Mouse (Mus musculus) cerebellum, adult 11 months (tissue): ENCODE measurements around the gene Aldh3b1.

Source experiments
- DNase-seq: peaks from one replicate; pipeline ENCODE4 v3.0.0; 2022

The Aldh3b1 gene

GRCm38 (mm10) chr19:3910206-3910605, 19.4 kb downstream of the Aldh3b1 start:
- DNase-seq: no peak

GRCm38 (mm10) chr19:3907876-3908660, 21.5 kb downstream of the Aldh3b1 start:
- DNase-seq: no peak

DNA sequence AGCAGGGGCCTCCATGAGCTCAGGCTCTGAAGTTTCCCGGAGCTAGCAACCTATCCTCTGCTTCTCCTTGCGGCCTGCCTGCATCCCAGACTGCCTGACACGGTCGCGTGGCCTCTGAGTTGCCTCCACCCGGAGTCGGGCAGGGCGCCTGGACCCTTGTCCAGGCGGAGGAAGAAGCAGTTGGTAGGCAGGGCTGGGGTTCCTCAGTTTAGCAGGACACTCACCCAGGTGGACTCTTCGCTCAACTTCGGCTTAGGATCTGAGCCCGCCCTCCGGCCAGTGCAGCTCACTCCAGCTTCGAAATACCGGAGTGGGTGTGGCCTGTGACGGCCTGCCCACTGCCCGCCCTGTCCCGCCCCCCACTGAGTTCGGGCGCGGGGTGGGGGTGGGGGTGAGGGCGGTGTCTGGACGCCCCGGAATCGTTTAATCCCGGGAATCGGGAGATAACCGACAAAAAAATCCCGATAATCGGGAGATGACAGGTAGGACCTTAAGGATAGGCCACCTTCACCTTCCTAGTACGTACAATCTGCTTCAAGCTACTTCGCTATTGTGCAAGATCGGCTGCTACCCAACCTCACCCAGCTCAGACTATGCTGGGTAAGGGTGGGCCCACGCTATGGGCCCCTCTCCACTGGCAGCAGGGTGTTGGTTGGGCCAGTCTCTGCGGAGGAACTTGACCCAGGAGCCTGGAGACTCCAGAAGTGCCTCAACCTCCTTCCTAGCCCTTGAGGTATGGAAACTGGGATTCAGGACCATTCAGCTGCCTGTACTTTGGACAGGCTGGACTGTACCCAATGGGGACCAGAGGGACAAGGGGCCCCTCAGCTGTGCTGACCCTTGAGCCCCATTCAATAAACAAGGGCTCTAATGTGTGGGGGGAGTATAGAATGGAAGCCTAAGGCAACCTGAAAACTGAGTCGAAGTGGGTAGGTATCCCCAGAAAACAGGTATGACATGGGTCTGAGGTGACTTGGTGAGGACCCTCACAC, 22.5 kb downstream of the Aldh3b1 start, which contains the start of gene Tcirg1:
Gene Tcirg1 (minus strand): TSS at position 339 of the 992 bp plus-strand sequence.
- DNase-seq: peak; percentile 40

- no peak for DNase-seq
Measured at GRCm38 (mm10) chr19:3906326-3906725, 23.3 kb downstream of the Aldh3b1 start.

DNA sequence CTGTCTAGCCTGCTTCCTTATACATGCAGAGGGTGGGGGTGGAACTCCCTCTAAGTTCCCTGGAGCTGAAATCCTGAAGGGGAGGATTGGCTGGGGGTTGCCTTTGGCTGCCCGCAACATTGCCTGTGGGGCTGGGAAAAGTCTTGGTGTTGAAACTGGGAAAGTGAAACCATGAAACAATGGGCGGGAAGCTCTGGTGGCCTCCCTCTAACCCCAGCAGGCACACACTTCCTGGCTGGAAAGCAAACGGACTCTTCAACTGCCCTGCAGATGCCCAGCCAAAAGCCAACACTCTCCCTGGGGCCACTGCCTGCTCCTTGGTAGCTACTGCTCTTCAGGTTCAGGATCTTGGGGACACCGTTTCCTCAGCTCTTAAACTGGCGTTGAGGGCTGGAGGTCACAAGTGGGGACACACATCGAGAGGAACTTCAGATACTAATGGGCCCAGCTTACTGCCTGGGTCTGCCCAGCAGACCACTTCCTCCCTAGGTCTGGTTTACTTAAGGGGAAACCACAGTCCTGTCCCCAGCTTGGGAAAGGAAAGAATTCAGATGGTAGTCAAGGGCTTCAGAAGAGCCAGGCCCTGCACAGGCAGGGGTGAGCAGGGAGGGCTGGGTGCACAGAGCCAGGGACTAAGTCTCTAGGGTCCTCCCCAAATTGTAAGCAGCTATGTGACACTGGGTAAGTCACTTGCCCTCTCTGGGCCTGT, 24.2 kb downstream of the Aldh3b1 start:
- no peak for DNase-seq

- DNase-seq: no peak
Measured at GRCm38 (mm10) chr19:3904363-3904675, 25.3 kb downstream of the Aldh3b1 start.

GRCm38 (mm10) chr19:3903648-3904362, 25.8 kb downstream of the Aldh3b1 start:
- no peak for DNase-seq

DNA sequence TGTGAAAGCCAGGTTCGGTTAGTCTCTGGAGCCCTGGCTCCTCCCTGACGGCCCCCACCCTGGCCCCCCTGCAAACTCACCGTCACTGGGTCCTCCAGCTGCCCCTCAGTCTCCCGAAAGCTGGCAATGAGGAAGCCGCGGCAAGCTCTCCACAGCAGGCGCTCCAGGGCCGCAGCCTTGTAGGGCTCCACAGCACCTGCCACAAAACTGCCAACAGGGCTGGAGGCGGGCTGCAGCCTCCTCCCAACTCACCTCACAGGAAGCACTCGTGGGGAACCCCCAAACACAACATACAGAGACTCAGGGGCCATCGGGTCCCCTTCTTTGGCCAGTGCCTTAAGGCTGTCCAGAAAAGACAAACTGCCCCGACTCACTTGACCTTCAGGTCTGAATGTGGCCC, 26.6 kb downstream of the Aldh3b1 start:
- no peak for DNase-seq

GRCm38 (mm10) chr19:3899618-3900017, 30.0 kb downstream of the Aldh3b1 start:
- no peak for DNase-seq

- no peak for DNase-seq
Measured at GRCm38 (mm10) chr19:3898952-3899351, 30.7 kb downstream of the Aldh3b1 start.

GRCm38 (mm10) chr19:3897557-3897956, 32.1 kb downstream of the Aldh3b1 start:
- no peak for DNase-seq

- no peak for DNase-seq
Measured at GRCm38 (mm10) chr19:3896208-3896607, 33.4 kb downstream of the Aldh3b1 start.

DNA sequence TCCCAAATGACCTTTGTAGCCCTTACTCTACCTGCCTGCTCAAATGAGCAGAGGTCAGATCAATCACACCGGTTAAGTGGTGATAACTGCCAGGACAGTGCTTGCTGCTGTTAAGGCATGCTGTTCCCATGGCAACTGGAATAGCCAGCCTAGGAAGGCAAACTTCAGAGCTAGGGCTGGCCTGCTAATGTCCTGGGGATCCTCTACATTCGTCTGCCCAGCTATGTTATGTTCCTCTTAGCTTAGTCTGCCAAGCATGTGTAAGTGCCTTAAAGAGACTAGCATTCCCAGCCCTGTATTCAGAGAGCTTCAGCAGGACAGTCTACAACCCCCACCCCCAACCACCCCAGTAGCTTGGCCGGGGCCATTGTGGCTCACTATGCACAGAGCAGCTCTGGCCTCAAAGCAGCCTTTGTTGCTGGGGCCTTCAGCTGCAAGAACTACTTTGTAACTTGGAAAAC, 34.4 kb downstream of the Aldh3b1 start:
- no peak for DNase-seq

DNA sequence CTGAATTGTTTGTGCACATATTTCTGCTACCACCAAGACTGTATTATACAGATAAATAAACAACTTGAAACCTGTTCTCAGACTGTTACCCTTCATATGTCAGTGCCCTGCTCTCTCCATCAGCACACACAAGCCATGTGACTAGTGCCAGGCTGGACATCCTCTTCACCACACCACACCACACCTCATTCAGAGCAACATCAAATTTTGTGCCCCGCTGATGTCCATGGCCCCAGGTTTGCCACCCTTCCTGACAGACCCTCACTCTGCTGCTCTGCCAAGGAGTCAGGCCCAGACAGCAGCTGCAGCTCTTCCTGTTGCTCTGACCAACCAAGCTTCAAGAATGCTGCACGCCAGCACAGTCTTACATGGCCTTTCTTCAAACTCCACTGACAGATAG, 35.3 kb downstream of the Aldh3b1 start:
- DNase-seq: no peak

- no peak for DNase-seq
Measured at GRCm38 (mm10) chr19:3893545-3894116, 36.0 kb downstream of the Aldh3b1 start.

- no peak for DNase-seq
Measured at GRCm38 (mm10) chr19:3890181-3890580, 39.4 kb downstream of the Aldh3b1 start.

- DNase-seq: no peak
Measured at GRCm38 (mm10) chr19:3889096-3889495, 40.5 kb downstream of the Aldh3b1 start.

DNA sequence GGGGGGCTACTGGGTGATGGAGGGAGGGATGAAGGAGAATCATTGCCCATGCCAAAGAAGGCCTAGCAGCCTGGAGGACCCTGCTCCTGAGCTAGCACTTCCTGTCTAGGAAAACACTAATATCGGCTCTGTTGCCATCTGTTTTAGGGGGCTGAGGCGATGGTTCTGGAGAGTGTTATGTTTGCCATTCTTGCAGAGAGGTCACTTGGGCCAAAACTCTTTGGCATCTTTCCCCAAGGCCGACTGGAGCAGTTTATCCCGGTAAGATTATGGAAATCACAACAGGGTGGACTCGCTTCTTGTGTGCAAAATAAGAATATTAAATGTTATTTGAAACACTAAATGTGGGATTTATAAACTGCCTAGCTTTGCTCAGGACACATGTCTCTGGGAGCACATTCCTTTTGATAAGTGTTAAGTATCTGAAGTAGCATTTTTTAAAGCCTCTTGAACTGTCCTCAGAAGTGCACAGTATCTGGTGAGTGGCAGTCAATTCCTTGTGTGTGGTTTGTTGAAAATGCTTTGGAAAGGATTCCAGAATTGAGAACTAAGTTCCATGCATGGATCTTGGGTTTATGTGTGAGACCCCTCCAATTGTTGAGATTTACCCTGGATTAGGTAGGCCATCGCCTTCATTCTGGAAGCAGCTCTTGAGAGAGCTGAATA, 45.1 kb downstream of the Aldh3b1 start:
- no peak for DNase-seq

GRCm38 (mm10) chr19:3882214-3882613, 47.4 kb downstream of the Aldh3b1 start:
- no peak for DNase-seq

DNA sequence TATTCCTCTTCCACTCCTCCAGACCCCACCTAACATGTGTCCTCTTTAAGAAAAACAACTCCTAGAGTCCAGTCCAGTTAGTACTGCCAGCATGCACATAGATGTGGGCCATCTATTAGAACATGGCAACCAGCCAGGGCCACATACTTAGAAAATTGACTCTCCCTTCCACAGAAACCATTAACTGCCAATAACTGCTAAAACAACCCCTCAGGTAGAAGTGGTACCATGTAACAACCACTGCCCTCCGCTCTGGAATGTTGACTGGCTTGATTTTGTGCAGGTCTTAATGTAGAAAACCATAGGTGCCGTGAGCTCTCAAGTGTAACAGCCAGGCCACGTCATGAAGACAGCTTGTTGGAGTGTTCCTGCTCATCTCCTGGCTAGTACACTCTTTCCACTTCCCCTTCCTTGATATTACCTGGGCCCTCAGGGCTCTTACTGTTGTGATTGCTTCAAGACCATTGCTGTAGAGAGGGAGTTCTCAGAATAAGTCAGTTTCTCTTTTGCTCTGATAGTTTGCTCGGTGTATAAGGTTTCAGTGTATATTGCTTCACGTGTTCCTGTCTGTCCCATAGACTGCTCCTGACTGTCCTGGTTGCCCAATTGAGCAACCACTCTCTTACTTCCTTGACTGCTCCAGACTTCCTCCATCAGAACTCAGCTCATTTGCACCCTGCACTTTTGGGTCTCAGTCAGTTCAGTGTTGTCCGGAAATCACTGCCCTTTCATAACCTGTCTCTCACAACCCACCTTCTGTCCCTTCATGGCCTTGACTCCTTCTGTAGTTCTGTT, 49.4 kb downstream of the Aldh3b1 start:
- no peak for DNase-seq

- no peak for DNase-seq
Measured at GRCm38 (mm10) chr19:3875045-3875444, 54.6 kb downstream of the Aldh3b1 start.
